Comparison of ENCODE assay signal across 10 mouse cellular contexts in the genomic region with DNA sequence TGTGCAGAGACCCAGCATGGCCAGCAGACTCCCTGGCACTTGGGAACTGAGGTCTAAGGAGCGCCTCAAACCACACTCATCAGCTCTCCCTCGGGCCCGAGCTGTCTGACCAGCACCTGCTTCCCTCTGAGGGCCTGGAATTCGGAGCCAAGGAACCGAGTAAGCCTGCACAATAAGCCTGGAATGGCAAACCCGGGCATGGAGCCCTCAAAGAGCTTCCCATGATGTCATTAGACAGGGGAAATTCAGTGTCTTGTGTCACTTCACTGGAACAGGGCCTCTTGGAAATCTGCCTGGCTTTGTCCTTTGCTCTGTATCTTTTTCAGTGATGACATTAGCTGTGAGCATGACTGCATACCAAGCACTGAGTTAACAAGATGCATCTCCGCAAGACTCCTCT. TPM values are rescaled to one million over a fixed set of nuclear protein-coding genes. Genes with fewer than 3 reads are reported as not detected.
DNase-seq lines count a peak whose midpoint lies in the region; ATAC-seq and TF ChIP-seq lines count a peak whose summit lies in the region.
"Had no signal": no experiment of that assay in that cellular context is flagged by ENCODE, and none has a peak within 500 bp of the region (broad histone marks: within the 10 kb centered on the region; RNA-seq: fewer than 3 reads in every experiment).

No protein-coding gene starts in this region.

- TF ChIP-seq POLR2A in kidney, adult 2 months (IDR thresholded peaks at IDR 0.05; ENCODE audit: low read depth, low read length), result no peak

- H3K4me1 ChIP-seq in kidney, adult 2 months (ENCODE audit: control insufficient read depth, insufficient read depth, low read length), result no peaks in the 10 kb centered on the region
- H3K4me1 ChIP-seq in heart, postnatal 0 days (ENCODE audit: control insufficient read depth, insufficient read depth), result no peaks in the 10 kb centered on the region

- TF ChIP-seq CTCF in kidney, adult 2 months (conservative IDR thresholded peaks at IDR 0.05; ENCODE audit: insufficient read depth, insufficient read length, low read depth, low read length), result no peak
- no peak for TF ChIP-seq CTCF in Patski (IDR thresholded peaks at IDR 0.05)
- TF ChIP-seq CTCF in heart, postnatal 0 days (IDR thresholded peaks at IDR 0.05; ENCODE audit: low read depth), result no peak

- peaks cover 2% of the 10 kb centered on the region for H3K36me3 ChIP-seq in kidney, adult 2 months (ENCODE audit: control insufficient read depth, insufficient read depth, low read length)
- peaks cover 48% of the 10 kb centered on the region for H3K36me3 ChIP-seq in heart, postnatal 0 days (replicated peaks; ENCODE audit: control insufficient read depth, insufficient read depth, low read length)

- DNase-seq in kidney, adult 2 months, result peak; percentile 51
- DNase-seq in kidney, postnatal 10 days, result no peak
- peak; percentile 83 for DNase-seq in Patski (ENCODE audit: low read depth, low spot score)
- peak; percentile 53 for DNase-seq in cerebellum, adult 9-11 months
- peak; percentile 27 for DNase-seq in heart, postnatal 0 days (ENCODE audit: low spot score)
- DNase-seq in spleen, adult 18-20 months, result no peak
- DNase-seq in spleen, adult 12 weeks (ENCODE audit: low spot score), result no peak
- no peak for DNase-seq in frontal cortex, postnatal 36 days (ENCODE audit: low spot score in 2 of 2)
- DNase-seq: lung, postnatal 4 days had no signal

- CTCF ChIA-PET in Patski (lab: Charles Lee), result interaction anchor here (0.9 to 3.1 kb wide), 8 partner anchors 12 to 75 kb away, joined by 3 to 28 read pairs (median 3); no protein-coding TSS in a partner anchor

- no peaks in the 10 kb centered on the region for H3K9me3 ChIP-seq in heart, postnatal 0 days (replicated peaks; ENCODE audit: control insufficient read depth, low read length)

- ATAC-seq in Patski, result peak; percentile 81
- peak; percentile 30; the same call in 1 of the 2 replicates for ATAC-seq in heart, postnatal 0 days (ENCODE audit: insufficient read depth, low read depth)

- H3K4me3 ChIP-seq in kidney, adult 2 months (ENCODE audit: insufficient read depth, low read depth, low read length), result no peak overlapping the region
- no peak overlapping the region for H3K4me3 ChIP-seq in heart, postnatal 0 days (ENCODE audit: low read depth, low read length)
- H3K4me3 ChIP-seq: myocyte had no signal

- in situ Hi-C loops in Patski (cut with MboI; ENCODE audit: low pct_unique_long_range_greater_than_20kb), result no loop called here

- H3K9ac ChIP-seq in heart, postnatal 0 days (replicated peaks; ENCODE audit: low read depth, low read length), result no peak overlapping the region

- TF ChIP-seq EP300 in heart, postnatal 0 days (IDR thresholded peaks at IDR 0.05; ENCODE audit: low read depth), result no peak

- 80% methylated on average over 7 of the region's 7 CpGs for WGBS in kidney, adult 2 months
- 64% methylated on average over 7 of the region's 7 CpGs for WGBS in heart, postnatal 0 days

- POLR2A ChIA-PET in Patski (lab: Charles Lee), result interaction anchor here (0.5 to 1.9 kb wide), 12 partner anchors 9 to 253 kb away, joined by 3 to 6 read pairs (median 4); a partner anchor contains a TSS

- no peaks in the 10 kb centered on the region for H3K27me3 ChIP-seq in kidney, adult 2 months (replicated peaks; ENCODE audit: control insufficient read depth, insufficient read depth, low read length)
- H3K27me3 ChIP-seq in Patski, result no peaks in the 10 kb centered on the region
- H3K27me3 ChIP-seq in heart, postnatal 0 days (ENCODE audit: control insufficient read depth, insufficient read depth, low read length), result no peaks in the 10 kb centered on the region

- no peak overlapping the region for H3K4me2 ChIP-seq in heart, postnatal 0 days (ENCODE audit: low read depth, low read length)

- 0 out of 2 replicates have a peak overlapping the region, but pooled peaks have one; percentile 24 for H3K27ac ChIP-seq in kidney, adult 2 months (ENCODE audit: insufficient read depth, low read depth, low read length)
- H3K27ac ChIP-seq in heart, postnatal 0 days (ENCODE audit: low read depth), result no peak overlapping the region

RNA-seq across cellular contexts. Expression of a gene that starts 44.5 kb away (rescaled TPM):
- 15.8 and 18.9 TPM in 2 replicates for polyA plus RNA-seq in kidney, adult 2 months (2012; rRNA removed)
- 135 TPM for polyA plus RNA-seq in Patski (2021)
- 6.1 and 7.0 TPM in 2 replicates for total RNA-seq in heart, postnatal 0 days (2014; rRNA removed; ENCODE audit: low replicate concordance)
- polyA plus RNA-seq in heart, postnatal 0 days (2015; fragmentation: Nextera tagmentation; extraction: Ambion mirVana), result 5.6 and 6.7 TPM in 2 replicates

Comparison
In these comparisons a context has a peak if more than half of its experiments do, and no peak if none do; other contexts are left out.
1. DNase-seq: peak in kidney, adult 2 months (single experiment), Patski (single experiment), cerebellum, adult 9-11 months (single experiment) and heart, postnatal 0 days (single experiment); none in kidney, postnatal 10 days (single experiment), spleen, adult 18-20 months (0 of 2), spleen, adult 12 weeks (single experiment) and frontal cortex, postnatal 36 days (0 of 2).